Mouse (Mus musculus) thymus, postnatal 4 days (tissue): Measurements from ENCODE around the gene Uqcc3.
"Not testable (repeated sequence)": the region's sequence is repeated elsewhere in the genome, so short reads cannot be mapped to it uniquely, and the experiment has no call there.

ENCODE experiments used
- DNase-seq: peaks from one replicate; pipeline ENCODE4 v3.0.0; 2021

The Uqcc3 gene

GRCm38 (mm10) chr19:8880311-8881033 lies at the start of gene Uqcc3:
TSS of gene Uqcc3 (minus strand) at chr19:8880923.
- peak; percentile 93 for DNase-seq

- no peak for DNase-seq
Observed at GRCm38 (mm10) chr19:8930117-8930516, 49.4 kb upstream of the Uqcc3 start.

GRCm38 (mm10) chr19:8929224-8930088 lies 48.7 kb upstream of the Uqcc3 start, which contains the start of the genes Rom1 and Eml3:
TSS of gene Rom1 (minus strand) at chr19:8929356.
TSS of gene Eml3 (plus strand) at chr19:8929552.
- peak; percentile 96 for DNase-seq

GRCm38 (mm10) chr19:8928689-8929223 lies 48.0 kb upstream of the Uqcc3 start:
- no peak for DNase-seq

- DNase-seq: no peak
Observed at GRCm38 (mm10) chr19:8927891-8928525, 47.3 kb upstream of the Uqcc3 start.

GRCm38 (mm10) chr19:8926766-8927165 lies 46.0 kb upstream of the Uqcc3 start:
- no peak for DNase-seq

- DNase-seq: no peak
Observed at GRCm38 (mm10) chr19:8921741-8922140, 41.0 kb upstream of the Uqcc3 start.

GRCm38 (mm10) chr19:8920836-8921291 lies 40.1 kb upstream of the Uqcc3 start:
- DNase-seq: peak; percentile 37

- DNase-seq: peak; percentile 87
Observed at GRCm38 (mm10) chr19:8920073-8920736, 39.5 kb upstream of the Uqcc3 start, which contains the start of gene B3gat3. TSS of gene B3gat3 (plus strand) at chr19:8920374.

- DNase-seq: no peak
Observed at GRCm38 (mm10) chr19:8919684-8920072, 39.0 kb upstream of the Uqcc3 start.

- no peak for DNase-seq
Observed at GRCm38 (mm10) chr19:8919000-8919399, 38.3 kb upstream of the Uqcc3 start.

GRCm38 (mm10) chr19:8914212-8914611 lies 33.5 kb upstream of the Uqcc3 start:
- DNase-seq: no peak

- no peak for DNase-seq
Observed at GRCm38 (mm10) chr19:8911810-8912209, 31.1 kb upstream of the Uqcc3 start.

- DNase-seq: no peak
Observed at GRCm38 (mm10) chr19:8908531-8908930, 27.8 kb upstream of the Uqcc3 start.

- no peak for DNase-seq
Observed at GRCm38 (mm10) chr19:8903412-8903811, 22.7 kb upstream of the Uqcc3 start.

- DNase-seq: no peak
Observed at GRCm38 (mm10) chr19:8899079-8899478, 18.4 kb upstream of the Uqcc3 start.

GRCm38 (mm10) chr19:8898576-8898975 lies 17.9 kb upstream of the Uqcc3 start:
- DNase-seq: peak; percentile 35

- DNase-seq: peak; percentile 95
Observed at GRCm38 (mm10) chr19:8897865-8898495, 17.3 kb upstream of the Uqcc3 start, which contains the start of gene Ganab. TSS of gene Ganab (plus strand) at chr19:8898071.

- DNase-seq: peak; percentile 42
Observed at GRCm38 (mm10) chr19:8897211-8897864, 16.6 kb upstream of the Uqcc3 start.

- DNase-seq: not testable (repeated sequence)
Observed at GRCm38 (mm10) chr19:8896231-8896630, 15.5 kb upstream of the Uqcc3 start.

- no peak for DNase-seq
Observed at GRCm38 (mm10) chr19:8895397-8895960, 14.8 kb upstream of the Uqcc3 start.
